Mouse (Mus musculus): ENCODE measurements around the gene Tle2. TPM values are rescaled to one million over a fixed set of nuclear protein-coding genes. Genes with fewer than 3 reads are reported as not detected.

Tle2 gene
- 1 to 10 TPM; 3.1 to 4.3 (median 4.0) TPM for total RNA-seq (2022)

DNA sequence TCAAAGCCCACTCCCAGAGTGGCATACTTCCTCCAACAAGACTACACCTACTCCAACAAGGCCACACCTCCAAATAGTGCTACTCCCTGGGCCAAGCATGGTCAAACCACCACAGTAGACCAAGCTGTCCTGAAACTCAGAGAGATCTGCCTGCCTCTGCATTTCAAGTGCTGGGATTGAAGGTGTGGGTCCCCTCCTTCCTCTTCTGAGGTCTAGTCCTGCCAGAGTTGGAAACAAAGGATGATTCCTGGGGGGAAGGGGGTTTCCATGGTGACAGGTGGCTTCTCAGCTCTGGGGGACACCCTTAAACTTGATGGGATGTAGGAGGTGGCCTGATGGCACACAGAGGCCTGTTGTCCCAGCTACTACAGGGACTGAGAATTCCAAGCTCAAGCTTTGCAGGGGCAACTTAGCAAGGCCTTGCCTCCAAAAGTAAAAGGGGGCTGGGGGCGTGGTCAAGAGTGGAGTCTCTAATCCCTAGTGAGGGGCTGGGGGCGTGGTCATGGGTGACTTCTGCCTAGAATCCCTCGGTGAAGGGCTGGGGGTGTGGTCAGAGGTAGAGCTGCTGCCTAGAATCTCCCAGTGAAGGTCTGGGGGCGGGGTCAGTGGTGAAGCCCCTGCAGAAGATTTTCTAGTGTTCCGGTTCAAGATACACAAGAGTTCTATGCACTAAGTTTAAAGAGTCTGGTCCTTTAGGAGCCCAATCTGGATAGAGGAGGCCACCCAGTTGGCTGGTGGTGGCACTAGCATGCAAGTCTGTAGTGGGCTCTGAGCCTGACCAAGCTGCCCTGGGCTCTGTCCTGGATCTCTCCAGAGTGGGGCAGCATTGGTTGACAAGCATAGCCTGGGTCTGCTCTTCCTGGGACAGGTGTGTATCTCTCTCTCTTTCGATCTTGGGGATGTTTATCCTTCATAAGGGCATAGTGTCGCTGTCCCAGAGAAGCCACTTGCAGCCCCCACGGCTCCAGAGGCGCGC is at the start of gene Tle2:
Gene Tle2, plus strand, starts transcription at position 481 of the 976 bp plus-strand sequence.
- DNase-seq (ENCODE audit: low spot score in 2 of 2): no peak

DNA sequence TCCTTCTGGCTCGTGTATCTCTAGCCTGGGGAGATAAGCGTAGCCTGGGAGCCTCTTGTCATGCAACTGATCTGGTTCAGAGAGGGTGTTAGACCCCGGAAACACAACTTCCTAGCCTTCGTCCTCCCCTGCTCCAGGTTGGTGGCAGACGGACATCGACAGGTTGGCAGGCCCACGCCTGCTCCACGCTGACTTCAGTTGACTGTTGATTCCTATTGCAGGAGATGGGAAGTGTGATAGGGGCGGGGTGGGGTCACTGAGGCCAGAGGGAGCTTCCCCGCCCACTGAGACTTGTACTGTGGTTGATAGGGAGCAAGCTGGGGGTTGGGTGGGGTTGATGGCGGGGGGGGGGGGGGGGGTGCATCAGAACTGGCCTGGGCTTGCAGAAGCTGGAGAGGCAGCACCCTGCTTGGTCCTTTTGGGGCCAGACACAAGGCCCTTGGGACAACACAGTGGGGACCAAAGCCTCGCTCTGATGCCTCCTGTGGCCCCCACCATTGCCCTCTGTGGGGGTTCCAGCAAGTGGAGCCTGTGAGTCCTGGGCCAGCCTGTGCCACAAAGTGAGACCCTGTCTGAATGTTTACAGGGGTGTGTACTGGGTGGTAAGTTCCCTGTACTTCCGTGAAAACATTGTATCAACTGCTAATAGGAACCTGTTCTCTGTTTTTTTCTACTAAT is 49.2 kb upstream of the Tle2 start:
- DNase-seq (ENCODE audit: low spot score in 2 of 2): no peak

DNA sequence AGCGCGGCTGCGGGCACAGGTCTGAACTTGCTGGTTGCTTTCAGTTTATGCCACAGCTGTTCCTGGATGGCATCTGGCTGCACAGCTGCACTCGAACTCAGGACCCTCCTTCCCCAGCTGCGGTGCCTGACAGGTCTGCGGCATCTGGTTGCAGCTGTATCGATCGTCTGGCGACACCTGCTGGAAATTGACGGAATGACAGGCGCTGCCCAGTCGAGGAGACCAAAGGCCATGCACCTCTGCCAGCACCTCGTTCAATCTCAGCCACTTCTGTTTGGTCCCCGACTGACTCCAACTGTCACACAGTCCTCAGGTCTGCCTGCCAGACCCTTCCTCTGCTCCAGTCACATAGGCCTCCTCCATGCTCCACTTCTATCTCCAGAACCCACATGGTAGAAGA is 47.6 kb upstream of the Tle2 start:
- DNase-seq (ENCODE audit: low spot score in 2 of 2): peak; percentile 60 to 65

DNA sequence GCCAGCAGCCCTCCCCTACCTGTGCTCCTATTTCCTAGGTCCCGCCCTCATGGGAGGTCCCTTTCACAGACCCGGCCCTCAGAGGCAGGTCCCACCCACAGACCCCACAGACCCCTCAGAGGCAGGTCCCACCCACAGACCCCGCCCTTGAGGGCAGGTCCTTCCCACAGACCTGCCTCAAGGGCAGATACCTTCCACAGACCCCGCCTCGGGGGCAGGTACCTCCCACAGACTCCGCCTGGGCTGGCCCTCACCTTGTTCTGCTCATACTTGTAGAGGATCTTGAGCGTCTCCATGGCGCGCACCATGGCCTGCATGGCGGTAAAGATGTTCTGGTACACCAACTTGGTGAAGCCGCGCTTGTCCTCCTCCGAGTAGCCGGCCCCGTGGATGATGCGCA is 39.5 kb upstream of the Tle2 start:
- no peak for DNase-seq (ENCODE audit: low spot score in 2 of 2)

- no peak for DNase-seq (ENCODE audit: low spot score in 2 of 2)
Observed at GRCm38 (mm10) chr10:81536734-81537133, 37.6 kb upstream of the Tle2 start.

DNA sequence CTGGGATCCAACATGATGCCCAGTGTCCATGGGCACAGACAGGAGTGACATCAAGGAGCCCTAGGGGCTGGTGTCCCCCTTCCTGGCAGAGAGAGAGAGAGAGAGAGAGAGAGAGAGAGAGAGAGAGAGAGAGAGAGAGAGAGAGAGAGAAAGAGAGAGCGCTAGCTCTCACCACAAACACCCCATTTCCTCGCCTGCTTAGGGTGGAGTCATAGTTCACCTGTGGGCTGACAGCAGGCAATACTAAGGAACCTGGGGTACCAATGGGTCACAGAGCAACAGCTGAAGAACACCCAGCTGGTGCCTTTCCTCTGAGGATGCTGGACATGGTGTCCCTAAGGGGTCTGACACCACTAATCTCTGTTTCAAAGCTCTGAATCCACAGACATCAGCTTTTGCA is 36.9 kb upstream of the Tle2 start:
- no peak for DNase-seq (ENCODE audit: low spot score in 2 of 2)

- no peak for DNase-seq (ENCODE audit: low spot score in 2 of 2)
Observed at GRCm38 (mm10) chr10:81538321-81539048, 35.9 kb upstream of the Tle2 start.

GRCm38 (mm10) chr10:81541363-81541762 is 33.0 kb upstream of the Tle2 start:
- DNase-seq (ENCODE audit: low spot score in 2 of 2): no peak

- peak; percentile 54 to 59 for DNase-seq (ENCODE audit: low spot score in 2 of 2)
Observed at GRCm38 (mm10) chr10:81541803-81542202, 32.6 kb upstream of the Tle2 start.

GRCm38 (mm10) chr10:81542727-81543460 is 31.5 kb upstream of the Tle2 start:
- no peak for DNase-seq (ENCODE audit: low spot score in 2 of 2)

DNA sequence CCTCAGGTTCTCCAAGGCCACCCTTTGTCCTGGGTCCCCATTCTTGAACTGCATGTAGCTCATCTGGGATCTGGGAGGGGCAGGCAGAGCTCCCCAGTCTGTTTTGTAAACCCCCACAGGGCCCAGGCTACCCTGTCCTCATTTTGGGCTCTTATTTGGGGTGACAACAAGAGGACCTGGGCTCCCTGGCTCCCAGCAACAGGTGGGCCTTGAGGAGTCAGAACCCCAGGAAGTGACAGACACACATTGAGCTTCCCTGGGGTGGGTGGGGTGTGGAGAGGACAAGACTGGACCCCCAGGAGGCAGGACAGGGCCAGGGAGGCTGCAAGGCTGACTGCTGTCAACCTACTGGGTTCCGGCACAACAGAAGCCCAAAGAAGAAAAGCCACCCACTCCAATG is 30.7 kb upstream of the Tle2 start:
- no peak for DNase-seq (ENCODE audit: low spot score in 2 of 2)

DNA sequence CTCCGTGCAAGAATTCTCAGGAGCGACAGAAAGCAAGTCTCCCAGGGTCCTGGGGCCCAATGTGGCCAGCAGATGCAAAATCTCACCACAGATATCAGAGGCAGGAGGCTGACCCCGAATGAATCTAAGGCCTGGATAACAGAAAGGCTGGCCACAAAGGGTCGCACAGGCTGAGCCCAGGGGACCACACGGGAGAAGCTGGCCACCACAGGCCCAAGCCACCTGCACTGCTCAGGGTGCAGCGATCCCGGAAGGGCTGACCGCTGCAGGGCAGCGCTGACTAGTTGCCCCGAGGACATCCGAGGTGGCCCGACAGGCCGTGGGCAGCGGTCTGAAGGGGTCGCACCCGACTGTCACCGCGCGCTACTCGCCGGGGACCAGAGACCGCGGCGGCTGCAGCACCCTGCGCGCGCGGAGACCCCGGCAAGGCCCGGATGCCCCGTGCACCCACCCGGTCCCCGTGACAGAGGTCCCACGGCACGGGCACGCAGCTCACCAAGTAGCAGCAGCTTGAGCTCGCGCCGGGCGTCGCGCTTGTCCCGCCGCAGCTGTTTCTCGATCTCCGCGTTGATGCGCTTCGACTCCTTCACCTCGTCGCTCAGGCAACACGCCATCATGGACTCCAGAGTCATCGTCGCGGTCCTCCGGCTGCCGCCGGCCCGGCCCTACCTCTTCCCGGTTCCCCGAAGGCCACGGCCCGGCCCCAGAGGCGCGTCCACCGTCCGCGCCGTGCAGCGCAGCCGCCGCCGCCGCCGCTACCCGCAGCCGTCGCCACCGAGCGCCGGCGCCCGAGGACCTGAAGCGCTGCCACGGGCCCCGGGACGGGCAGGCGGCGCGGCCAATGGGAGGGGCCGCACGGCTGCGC is 29.8 kb upstream of the Tle2 start:
- no peak for DNase-seq (ENCODE audit: low spot score in 2 of 2)

GRCm38 (mm10) chr10:81545161-81545747 is 29.1 kb upstream of the Tle2 start, which contains the start of gene Gna11:
Gna11 (minus strand) TSS chr10:81545190.
- peak; percentile 99 for DNase-seq (ENCODE audit: low spot score in 2 of 2)

GRCm38 (mm10) chr10:81546332-81546731 is 28.0 kb upstream of the Tle2 start:
- no peak for DNase-seq (ENCODE audit: low spot score in 2 of 2)

DNA sequence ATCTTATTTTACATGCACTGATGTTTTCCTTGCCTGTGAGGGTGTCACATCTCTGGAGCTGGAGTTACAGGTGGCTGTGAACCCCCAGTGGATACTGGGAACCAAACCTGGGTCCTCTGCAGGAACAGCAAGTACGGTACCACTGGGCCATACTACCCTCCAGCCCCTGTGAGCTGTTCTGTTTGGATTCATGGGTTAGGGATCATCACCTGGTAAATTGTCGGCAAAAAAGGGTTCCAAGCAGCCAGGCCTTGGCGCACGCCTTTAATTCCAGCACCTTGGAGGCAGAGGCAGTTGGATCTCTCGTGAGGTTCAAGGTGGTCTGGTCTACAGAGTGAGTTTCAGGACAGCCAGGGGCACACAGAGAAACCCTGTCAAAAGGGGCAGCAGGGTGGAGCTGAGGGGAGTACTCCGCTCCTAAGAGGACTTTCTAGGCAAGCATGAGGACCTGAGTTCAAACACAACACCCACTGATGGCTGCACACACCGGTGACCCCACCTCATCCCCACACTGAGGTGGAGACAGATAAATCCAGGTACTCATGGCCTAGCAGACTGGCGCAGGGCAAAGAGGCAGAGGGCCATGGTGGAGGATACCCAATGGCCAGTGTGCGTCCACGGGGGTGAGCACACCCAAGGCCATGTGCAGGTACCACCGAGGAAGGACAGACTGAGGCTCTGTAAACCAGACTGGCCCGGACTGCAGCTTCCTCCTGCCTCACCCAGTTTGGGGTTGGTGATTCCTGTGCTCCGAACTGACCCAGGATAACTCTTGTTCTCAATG is 27.4 kb upstream of the Tle2 start:
- no peak for DNase-seq (ENCODE audit: low spot score in 2 of 2)

DNA sequence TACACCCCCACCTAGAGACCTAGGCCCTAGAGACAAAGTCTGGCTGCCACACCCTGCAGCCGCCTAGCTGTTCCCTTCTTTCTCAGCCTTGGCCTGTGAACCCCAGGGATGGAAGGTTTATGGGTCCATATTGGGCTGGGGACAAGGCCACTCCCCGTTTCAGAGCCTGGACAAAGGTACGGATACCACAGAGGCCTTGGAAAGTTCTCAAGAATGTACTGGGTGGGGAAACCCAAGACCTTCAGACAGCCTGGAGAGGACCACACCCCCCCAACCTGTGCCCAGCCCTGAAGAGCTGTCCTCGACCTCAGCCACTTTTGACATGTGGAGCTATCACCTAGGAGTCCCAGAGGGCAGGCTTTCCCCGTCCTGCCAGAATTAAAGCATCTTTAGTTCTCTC is 25.4 kb upstream of the Tle2 start:
- DNase-seq (ENCODE audit: low spot score in 2 of 2): no peak

DNA sequence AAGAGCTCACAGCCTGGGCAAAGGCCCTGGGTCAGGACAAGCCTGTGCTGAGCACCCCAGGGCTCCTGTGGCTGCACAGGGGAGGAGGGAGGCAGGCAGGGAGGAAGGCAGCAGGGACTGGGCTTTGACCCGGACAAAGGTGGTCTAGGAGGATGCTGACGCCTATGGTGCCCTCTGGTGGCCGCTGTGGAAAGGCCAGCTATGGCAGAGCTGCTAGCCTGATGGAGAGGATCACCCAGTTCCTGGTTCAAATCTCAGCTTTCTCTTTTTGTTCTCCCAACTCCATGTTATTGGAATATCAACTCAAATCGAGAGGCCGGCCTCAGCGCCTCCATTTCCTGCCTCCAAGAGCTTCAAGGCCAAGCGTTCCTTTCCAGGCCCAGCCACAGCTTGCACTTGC is 24.1 kb upstream of the Tle2 start:
- no peak for DNase-seq (ENCODE audit: low spot score in 2 of 2)

DNA sequence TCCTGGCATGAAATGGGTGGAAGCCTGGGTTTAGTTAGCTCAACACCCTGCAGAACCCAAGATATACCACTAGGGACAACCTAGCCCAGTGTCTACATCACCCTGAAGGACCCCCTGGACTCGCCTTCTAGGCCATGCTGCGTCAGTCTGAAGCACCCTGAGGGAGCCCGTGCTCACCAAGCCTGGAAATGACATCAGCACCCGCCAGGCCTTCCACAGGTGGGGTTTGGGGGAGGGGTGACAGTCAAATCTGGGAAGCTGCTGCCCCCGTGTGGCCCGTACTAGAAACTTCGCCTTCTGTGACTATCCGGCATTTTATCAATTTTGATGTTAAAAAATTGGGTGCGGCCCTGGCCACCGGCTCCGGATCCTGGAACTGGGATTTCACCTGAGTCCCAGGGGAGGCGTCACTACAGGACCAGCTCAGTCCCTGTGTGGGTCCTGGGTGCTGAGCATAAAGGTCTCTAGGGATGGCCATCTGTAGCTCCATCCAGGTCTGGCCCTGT is 22.7 kb upstream of the Tle2 start:
- peak; percentile 70 to 78 for DNase-seq (ENCODE audit: low spot score in 2 of 2)

DNA sequence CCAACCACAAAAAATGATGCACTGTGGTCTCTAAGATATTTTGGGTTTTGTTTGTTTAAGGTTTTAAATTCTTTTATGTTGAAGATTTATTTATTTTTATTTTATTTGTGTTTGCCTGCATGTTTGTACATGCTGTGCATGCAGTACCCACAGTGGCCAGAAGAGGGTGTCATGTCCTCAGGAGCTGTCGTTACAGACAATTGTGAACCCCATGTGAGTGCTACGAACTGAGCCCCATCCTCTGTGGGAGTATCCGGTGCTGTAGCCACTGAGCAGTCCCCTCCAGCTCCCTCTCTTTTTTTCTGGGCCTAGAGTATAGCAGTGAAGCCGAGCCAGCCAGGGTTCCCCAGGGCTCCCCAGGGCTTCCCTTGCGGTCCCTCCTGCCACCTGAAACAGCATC is 21.1 kb upstream of the Tle2 start:
- no peak for DNase-seq (ENCODE audit: low spot score in 2 of 2)

All from gastrocnemius, adult 8-10 months (tissue).